Mouse (Mus musculus) liver, embryonic 15.5 days (tissue): ENCODE data around the gene Scn2a. TPM values are rescaled to one million over a fixed set of nuclear protein-coding genes. Genes with fewer than 3 reads are reported as not detected.

Experiments
- ATAC-seq: fragments of 200-750 bp; cut with Nextera tagmentation; 2 replicates; pipeline ENCODE4 v1.8.0; 2017; ENCODE audit warnings: moderate number of reproducible peaks, mild to moderate bottlenecking, moderate library complexity; ENCODE audit not compliant: insufficient read depth
- H3K27ac ChIP-seq: fragments of 300-500 bp; sonication (generic); replicated peaks from 2 replicates; pipeline ENCODE4 v1.5.1; 2015; ENCODE audit warnings: mild to moderate bottlenecking, inconsistent platforms
- H3K27me3 ChIP-seq: fragments of 300-500 bp; sonication (generic); 2 replicates; pipeline ENCODE4 v1.6.1; 2015; ENCODE audit warnings: mild to moderate bottlenecking, inconsistent platforms
- H3K36me3 ChIP-seq: fragments of 300-500 bp; sonication (generic); replicated peaks from 2 replicates; pipeline ENCODE4 v1.6.1; 2015; ENCODE audit warnings: moderate library complexity, mild to moderate bottlenecking, inconsistent platforms
- H3K4me1 ChIP-seq: fragments of 300-500 bp; sonication (generic); replicated peaks from 2 replicates; pipeline ENCODE4 v1.6.1; 2015; ENCODE audit warnings: inconsistent platforms
- H3K4me2 ChIP-seq: fragments of 300-500 bp; sonication (generic); 2 replicates; pipeline ENCODE4 v1.6.1; 2015; ENCODE audit warnings: moderate library complexity, mild to moderate bottlenecking, inconsistent platforms
- H3K4me3 ChIP-seq: fragments of 300-500 bp; sonication (generic); replicated peaks from 2 replicates; pipeline ENCODE4 v1.5.1; 2015; ENCODE audit warnings: mild to moderate bottlenecking, inconsistent platforms
- H3K9ac ChIP-seq: fragments of 300-500 bp; sonication (generic); 2 replicates; pipeline ENCODE4 v1.6.1; 2015; ENCODE audit warnings: moderate library complexity, mild to moderate bottlenecking, inconsistent platforms
- H3K9me3 ChIP-seq: fragments of 300-500 bp; sonication (generic); replicated peaks from 2 replicates; pipeline ENCODE4 v1.6.1; 2016; ENCODE audit warnings: inconsistent platforms
- WGBS: fragments of 180-500 bp; shearing (Covaris S2); methylation state at CpG from one replicate; pipeline ENCODE4 v1.1.7; 2015; ENCODE audit warnings: mixed read lengths; ENCODE audit not compliant: insufficient replicate concordance; 5-methylcytosine and 5-hydroxymethylcytosine counted together
- polyA plus RNA-seq: library from polyadenylated mRNA; unstranded; fragments of >200 nt; fragmentation: Nextera tagmentation; extraction: Ambion mirVana; gene quantifications from 2 replicates; pipeline ENCODE4 v1.2.1, GENCODE M21; 2015

Scn2a gene
- polyA plus RNA-seq, result 0.10 and 0.12 TPM in 2 replicates

DNA sequence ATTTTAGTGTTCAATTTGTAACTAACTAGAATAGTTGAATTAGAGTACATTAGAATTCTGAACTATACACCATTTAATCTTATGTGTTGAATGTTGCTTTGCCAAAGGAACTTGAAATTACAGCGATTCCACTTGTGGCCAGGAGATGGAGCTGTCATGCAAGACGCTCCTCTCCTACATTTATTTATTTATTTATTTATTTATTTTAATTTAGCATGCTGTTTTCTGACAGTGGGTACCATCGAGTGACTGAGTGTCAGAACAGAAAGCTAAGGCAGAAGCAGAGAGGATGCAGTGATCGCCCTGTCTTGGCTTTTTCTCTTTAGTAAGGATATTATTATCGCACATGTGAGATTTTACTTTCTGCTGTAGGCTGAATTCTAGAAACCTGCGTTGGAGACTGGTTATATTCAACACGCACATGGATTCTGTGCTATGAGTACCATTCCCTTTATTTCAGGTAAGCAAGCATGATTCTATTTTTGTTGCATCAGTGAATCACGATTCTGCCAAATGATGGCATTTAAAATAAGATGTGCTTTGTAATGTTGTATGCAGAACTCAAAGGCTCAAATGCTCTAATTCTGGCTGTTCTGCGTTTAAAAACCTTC lies at the start of gene Scn2a:
Gene Scn2a (plus strand): TSS at position 216 of the 611 bp plus-strand sequence.
- Histone ChIP-seq H3K4me1 (no peaks in the 10 kb centered on the region), H3K36me3 (no peaks in the 10 kb centered on the region), H3K27me3 (no peaks in the 10 kb centered on the region), H3K9me3 (no peaks in the 10 kb centered on the region), H3K4me3 (no peak within 1 kb of the TSS), H3K9ac (no peak within 1 kb of the TSS), H3K27ac (no peak within 1 kb of the TSS), H3K4me2 (no peak within 1 kb of the TSS)
- ATAC-seq, result no peak
- 46% methylated on average over 9 of the region's 9 CpGs for WGBS

DNA sequence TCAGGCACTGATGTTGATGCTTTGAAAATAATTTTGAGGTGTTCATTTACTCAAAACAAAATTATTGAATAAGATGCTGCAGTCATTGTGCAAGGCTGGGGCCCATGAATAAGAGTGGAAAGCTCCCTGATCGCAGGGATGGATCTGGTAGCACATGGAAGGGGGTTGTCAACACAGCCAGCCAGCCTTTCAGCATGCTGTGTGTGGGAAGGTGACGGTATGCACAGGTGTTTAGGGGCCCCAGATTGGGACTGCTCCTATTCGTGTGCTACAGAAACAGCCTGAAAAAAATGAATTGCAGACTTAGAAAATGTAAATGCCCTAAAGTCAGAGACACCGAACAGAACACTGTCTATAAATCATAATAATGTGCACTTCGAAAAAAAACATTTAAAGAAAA lies 32.9 kb upstream of the Scn2a start:
- Histone ChIP-seq H3K4me3 (no peak overlapping the region), H3K4me1 (no peaks in the 10 kb centered on the region), H3K36me3 (no peaks in the 10 kb centered on the region), H3K9me3 (no peaks in the 10 kb centered on the region), H3K4me2 (no peak overlapping the region), H3K9ac (no peak overlapping the region), H3K27ac (no peak overlapping the region), H3K27me3 (no peaks in the 10 kb centered on the region)
- WGBS, result 52% methylated on average over 5 of the region's 5 CpGs
- ATAC-seq, result no peak

DNA sequence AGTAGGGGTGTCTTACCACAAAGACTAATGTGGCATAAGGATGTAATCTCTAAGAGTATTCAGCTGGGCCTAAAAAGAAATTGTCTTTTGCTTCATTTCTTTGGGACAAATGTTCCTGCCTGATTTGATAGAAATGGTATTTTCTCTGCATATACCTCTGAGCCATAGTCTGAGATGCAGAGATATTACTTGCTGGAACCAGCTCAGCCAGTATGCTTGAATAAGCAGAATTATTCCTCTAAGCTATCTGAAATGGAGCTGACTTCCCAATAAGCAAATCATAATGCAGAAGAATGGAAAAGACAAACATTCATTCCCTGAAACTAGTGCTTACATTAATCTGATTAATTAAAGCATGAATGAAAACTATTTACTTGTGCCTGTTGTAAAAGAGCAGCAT lies 12.8 kb upstream of the Scn2a start:
- Histone ChIP-seq H3K9me3 (no peaks in the 10 kb centered on the region), H3K4me2 (no peak overlapping the region), H3K4me3 (no peak overlapping the region), H3K27ac (no peak overlapping the region), H3K9ac (no peak overlapping the region), H3K4me1 (no peaks in the 10 kb centered on the region), H3K36me3 (no peaks in the 10 kb centered on the region), H3K27me3 (no peaks in the 10 kb centered on the region)
- no peak for ATAC-seq

DNA sequence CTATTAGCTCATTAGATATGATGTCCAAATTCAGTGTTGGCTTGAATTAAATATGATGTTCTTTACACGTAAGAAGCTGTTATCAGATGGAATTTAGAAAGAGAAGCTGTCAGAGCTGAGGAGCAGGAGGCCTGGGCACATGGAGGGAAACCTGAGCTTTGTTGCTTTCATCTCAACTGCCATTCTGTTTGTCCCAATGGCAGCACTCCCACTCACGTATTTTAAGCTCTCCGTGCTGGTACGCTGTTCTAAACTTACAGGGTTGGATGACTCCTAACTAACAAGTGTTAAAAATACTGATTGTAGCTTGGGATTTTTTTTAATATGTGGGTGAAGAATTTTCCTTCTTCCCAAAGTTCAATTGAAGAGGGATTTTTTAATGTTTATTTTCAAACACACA lies 8.7 kb upstream of the Scn2a start:
- Histone ChIP-seq H3K4me1 (no peaks in the 10 kb centered on the region), H3K9me3 (no peaks in the 10 kb centered on the region), H3K27ac (no peak overlapping the region), H3K36me3 (no peaks in the 10 kb centered on the region), H3K27me3 (no peaks in the 10 kb centered on the region), H3K4me2 (no peak overlapping the region), H3K9ac (no peak overlapping the region), H3K4me3 (no peak overlapping the region)
- ATAC-seq, result no peak
- WGBS, result 57% methylated on average over 4 of the region's 4 CpGs

DNA sequence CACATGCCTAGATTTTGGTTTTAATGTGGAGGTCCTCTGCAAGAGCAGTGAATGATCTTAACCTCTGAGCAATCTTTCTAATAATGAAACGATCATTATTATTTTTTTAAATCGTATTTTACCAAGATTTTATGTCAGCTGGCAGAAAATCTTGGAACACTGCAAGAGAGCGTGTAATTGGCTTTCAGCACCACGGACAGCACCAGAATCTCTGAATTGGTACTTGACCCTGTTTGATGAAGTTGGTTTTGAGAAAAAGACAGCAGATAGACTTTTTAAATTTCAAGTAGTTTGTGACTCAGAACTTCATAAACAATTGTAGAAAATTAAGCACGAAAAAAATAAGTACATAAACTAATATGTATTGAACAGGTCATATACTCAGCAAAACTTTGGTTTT lies 790 bp upstream of the Scn2a start:
- Histone ChIP-seq H3K9ac (no peak overlapping the region), H3K4me3 (no peak overlapping the region), H3K4me1 (no peaks in the 10 kb centered on the region), H3K27me3 (no peaks in the 10 kb centered on the region), H3K36me3 (no peaks in the 10 kb centered on the region), H3K4me2 (no peak overlapping the region), H3K27ac (no peak overlapping the region), H3K9me3 (no peaks in the 10 kb centered on the region)
- no peak for ATAC-seq
- 15% methylated on average over 5 of the region's 5 CpGs for WGBS

DNA sequence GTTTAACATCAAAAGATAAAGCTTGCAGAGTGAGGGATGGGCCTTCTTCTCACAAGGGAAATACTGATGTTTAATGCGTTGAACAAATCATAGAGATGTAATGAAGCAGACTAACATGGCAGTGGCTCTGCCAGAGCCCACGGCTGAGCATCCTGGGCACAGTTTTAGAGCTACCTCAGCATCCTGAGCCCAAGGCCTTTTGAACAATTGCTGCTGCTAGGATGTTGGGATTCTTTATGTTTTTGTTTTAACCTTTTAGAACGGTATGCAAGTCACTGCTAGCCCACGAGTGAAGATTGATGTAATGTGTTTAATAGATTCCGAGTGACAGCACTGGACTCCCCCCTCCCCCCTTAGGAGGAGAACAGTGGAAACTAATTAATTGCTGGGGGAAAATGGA lies 683 bp downstream of the Scn2a start:
- no peak for ATAC-seq
- 54% methylated on average over 5 of the region's 5 CpGs for whole genome bisulfite sequencing

DNA sequence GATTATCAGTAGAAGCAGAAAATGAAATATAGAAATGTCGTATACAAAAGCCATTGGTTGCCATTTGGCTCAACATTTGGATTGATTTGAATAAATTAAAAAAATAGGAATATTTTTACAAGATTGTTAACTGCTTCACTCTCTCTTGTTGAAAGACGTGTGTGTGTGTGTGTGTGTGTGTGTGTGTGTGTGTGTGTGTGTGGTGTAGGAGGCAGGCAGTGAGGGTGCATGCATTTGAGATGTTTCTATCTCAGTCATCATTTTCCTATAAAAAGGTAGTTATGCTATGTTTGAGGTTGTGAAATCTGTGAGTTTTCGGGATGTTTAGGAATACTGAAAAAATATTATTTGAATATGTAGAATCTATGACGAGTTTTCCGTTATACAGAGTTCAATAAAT lies 1.3 kb downstream of the Scn2a start:
- no peak overlapping the region for H3K4me3 ChIP-seq
- WGBS, result 64% methylated on average over 5 of the region's 5 CpGs
- no peaks in the 10 kb centered on the region for H3K4me1 ChIP-seq
- H3K27me3 ChIP-seq, result no peaks in the 10 kb centered on the region
- no peak overlapping the region for H3K4me2 ChIP-seq
- no peak overlapping the region for H3K27ac ChIP-seq
- ATAC-seq, result no peak
- H3K9ac ChIP-seq, result no peak overlapping the region
- H3K9me3 ChIP-seq, result no peaks in the 10 kb centered on the region
- H3K36me3 ChIP-seq, result no peaks in the 10 kb centered on the region

More for the DNA sequence above, 683 bp downstream of the Scn2a start:
- Histone ChIP-seq H3K9me3 (no peaks in the 10 kb centered on the region), H3K4me1 (no peaks in the 10 kb centered on the region), H3K9ac (no peak overlapping the region), H3K27me3 (no peaks in the 10 kb centered on the region), H3K36me3 (no peaks in the 10 kb centered on the region), H3K27ac (no peak overlapping the region), H3K4me3 (no peak overlapping the region), H3K4me2 (no peak overlapping the region)

DNA sequence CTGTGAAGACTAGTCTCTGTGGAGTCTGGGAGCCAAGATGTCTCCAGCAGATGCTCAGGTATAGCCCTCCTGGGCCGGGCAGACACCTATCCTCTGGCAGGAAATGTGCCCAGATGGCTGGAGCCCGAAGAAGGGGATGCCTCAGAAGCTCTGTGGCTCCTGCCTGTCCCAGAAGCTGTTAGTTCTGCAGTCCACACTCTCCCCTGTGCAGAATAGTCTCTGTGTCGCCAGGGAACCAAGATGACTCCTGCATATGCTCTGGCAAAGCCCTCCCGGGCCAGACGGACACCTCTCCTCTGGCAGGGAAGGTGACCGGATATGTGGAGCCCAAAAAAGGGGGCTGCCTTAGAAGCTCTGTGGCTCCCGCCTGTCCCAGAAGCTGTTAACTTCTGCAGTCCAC lies 32.1 kb downstream of the Scn2a start:
- no peak overlapping the region for H3K4me2 ChIP-seq
- H3K4me3 ChIP-seq, result no peak overlapping the region
- WGBS, result 60% methylated on average over 7 of the region's 7 CpGs
- H3K9me3 ChIP-seq, result no peaks in the 10 kb centered on the region
- H3K4me1 ChIP-seq, result no peaks in the 10 kb centered on the region
- no peak for ATAC-seq
- H3K36me3 ChIP-seq, result no peaks in the 10 kb centered on the region
- no peak overlapping the region for H3K27ac ChIP-seq
- no peaks in the 10 kb centered on the region for H3K27me3 ChIP-seq
- H3K9ac ChIP-seq, result no peak overlapping the region

DNA sequence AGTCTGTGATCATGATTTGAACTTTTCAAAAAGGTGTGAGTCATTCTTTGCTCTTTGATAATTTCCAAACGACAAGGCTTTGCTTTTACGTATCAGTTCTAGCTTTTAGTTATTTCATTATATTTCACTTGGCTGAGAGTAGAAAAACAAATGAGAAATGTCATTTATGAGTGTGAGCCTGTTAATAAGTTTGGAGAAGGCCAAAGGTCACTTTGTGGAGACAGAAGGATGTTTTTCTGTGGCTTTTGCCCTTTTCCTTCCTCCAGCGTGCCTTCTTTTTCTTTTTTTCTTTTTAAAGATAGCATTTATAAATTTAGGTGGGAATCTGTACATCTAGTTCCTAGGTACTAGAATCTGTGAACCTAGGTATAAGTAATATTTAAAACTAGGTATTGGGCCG lies 36.5 kb downstream of the Scn2a start:
- no peak overlapping the region for H3K4me2 ChIP-seq
- no peak overlapping the region for H3K9ac ChIP-seq
- no peaks in the 10 kb centered on the region for H3K9me3 ChIP-seq
- no peak overlapping the region for H3K4me3 ChIP-seq
- ATAC-seq, result no peak
- H3K27ac ChIP-seq, result no peak overlapping the region
- WGBS, result 52% methylated on average over 4 of the region's 4 CpGs
- H3K4me1 ChIP-seq, result no peaks in the 10 kb centered on the region
- no peaks in the 10 kb centered on the region for H3K36me3 ChIP-seq
- H3K27me3 ChIP-seq, result no peaks in the 10 kb centered on the region

DNA sequence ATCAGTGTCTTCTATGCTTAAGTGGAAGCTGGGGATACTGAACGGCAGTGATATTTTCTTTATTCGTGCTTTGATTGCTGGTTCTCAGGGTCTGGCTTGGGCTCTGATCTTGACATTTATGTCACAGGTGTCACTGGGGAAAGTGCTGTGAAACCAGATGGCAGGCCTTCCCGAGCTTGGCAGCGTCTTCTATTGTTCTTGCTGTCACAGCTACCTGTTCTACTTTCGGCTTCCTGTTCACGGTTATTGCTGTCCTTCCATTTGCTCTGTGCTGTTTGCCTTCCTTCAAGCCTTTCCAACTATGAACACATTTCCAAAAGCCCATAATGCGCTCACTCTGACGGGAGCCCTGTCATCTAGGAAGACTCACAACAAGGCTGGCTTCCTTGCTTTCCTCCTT lies 37.9 kb downstream of the Scn2a start:
- no peaks in the 10 kb centered on the region for H3K36me3 ChIP-seq
- 62% methylated on average over 8 of the region's 8 CpGs for WGBS
- H3K4me1 ChIP-seq, result no peaks in the 10 kb centered on the region
- no peak overlapping the region for H3K9ac ChIP-seq
- no peak for ATAC-seq
- H3K27me3 ChIP-seq, result no peaks in the 10 kb centered on the region
- H3K27ac ChIP-seq, result no peak overlapping the region
- H3K4me3 ChIP-seq, result no peak overlapping the region
- H3K4me2 ChIP-seq, result no peak overlapping the region
- H3K9me3 ChIP-seq, result no peaks in the 10 kb centered on the region

DNA sequence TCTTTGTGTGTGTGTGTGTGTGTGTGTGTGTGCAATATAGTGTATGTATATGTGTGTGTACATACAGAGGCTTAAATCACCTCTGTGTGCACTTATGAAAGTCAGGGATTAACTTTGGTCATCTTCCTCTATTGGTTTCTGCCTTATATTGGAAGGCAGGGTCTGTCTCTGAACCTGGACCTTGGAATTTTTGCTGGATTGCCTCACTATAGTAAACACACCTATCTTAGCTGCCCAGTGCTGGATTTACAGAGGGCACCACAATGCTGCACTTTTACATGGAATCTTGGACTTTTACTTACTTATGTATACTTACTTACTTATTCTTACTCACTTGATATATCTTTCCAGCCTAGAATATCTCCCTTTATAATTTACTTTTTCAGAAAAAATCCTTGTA lies 43.3 kb downstream of the Scn2a start:
- Histone ChIP-seq H3K9ac (no peak overlapping the region), H3K36me3 (no peaks in the 10 kb centered on the region), H3K4me1 (no peaks in the 10 kb centered on the region), H3K9me3 (no peaks in the 10 kb centered on the region), H3K4me2 (no peak overlapping the region), H3K4me3 (no peak overlapping the region), H3K27ac (no peak overlapping the region), H3K27me3 (no peaks in the 10 kb centered on the region)
- ATAC-seq, result 0 out of 2 replicates have a peak, but pooled peaks have one; percentile 28

DNA sequence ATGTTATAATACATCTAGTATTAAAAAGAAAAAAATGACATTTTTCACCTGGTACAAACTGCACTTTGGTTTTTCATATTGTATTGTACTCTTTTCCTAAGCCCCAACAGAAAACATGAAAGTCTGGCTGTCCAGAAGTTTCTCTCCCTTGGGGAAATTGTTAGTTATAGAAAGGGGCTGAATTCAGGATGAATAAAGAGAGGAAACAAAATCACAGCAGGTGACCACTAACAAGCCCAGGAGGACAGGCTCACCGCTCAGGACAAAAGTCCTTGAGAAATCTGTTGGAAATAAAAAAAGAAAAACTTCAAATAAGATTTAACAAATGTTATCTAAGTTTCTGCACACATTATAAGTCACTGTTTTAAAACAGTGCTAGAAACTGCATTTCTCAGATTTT lies 43.9 kb downstream of the Scn2a start:
- Histone ChIP-seq H3K4me2 (no peak overlapping the region), H3K4me3 (no peak overlapping the region), H3K9ac (no peak overlapping the region), H3K9me3 (no peaks in the 10 kb centered on the region), H3K4me1 (no peaks in the 10 kb centered on the region), H3K27ac (no peak overlapping the region), H3K27me3 (no peaks in the 10 kb centered on the region), H3K36me3 (no peaks in the 10 kb centered on the region)
- WGBS, result 63% methylated on average over 1 of the region's 1 CpGs
- no peak for ATAC-seq
